Mouse (Mus musculus): ENCODE measurements around the gene Gpr39. TPM values are rescaled to one million over a fixed set of nuclear protein-coding genes. Genes with fewer than 3 reads are reported as not detected.

The Gpr39 gene
- total and polyA plus RNA-seq, 3 experiments: not detected

GRCm38 (mm10) chr1:125669035-125669434 lies 7.8 kb upstream of the Gpr39 start:
- TF ChIP-seq EP300 (IDR thresholded peaks at IDR 0.05; ENCODE audit: low read depth in 1 of 2, low read length in 2 of 2): no peak
- no peak for TF ChIP-seq HCFC1 (IDR thresholded peaks at IDR 0.05; ENCODE audit: low read depth, low read length)
- TF ChIP-seq MAFK (IDR thresholded peaks at IDR 0.05; ENCODE audit: borderline replicate concordance, low read depth, low read length): no peak
- no peak for TF ChIP-seq CHD1 (IDR thresholded peaks at IDR 0.05; ENCODE audit: low read depth, low read length)
- TF ChIP-seq CHD2 (IDR thresholded peaks at IDR 0.05; ENCODE audit: low read length): no peak
- TF ChIP-seq MEF2A (IDR thresholded peaks at IDR 0.05; ENCODE audit: extremely low read depth, insufficient replicate concordance, low read depth, low read length, poor library complexity, severe bottlenecking): no peak
- TF ChIP-seq E2F4 (IDR thresholded peaks at IDR 0.05; ENCODE audit: borderline replicate concordance, low read depth, low read length): no peak
- TF ChIP-seq GATA1 (IDR thresholded peaks at IDR 0.05; ENCODE audit: low read depth, low read length): no peak
- TF ChIP-seq ELF1 (IDR thresholded peaks at IDR 0.05; ENCODE audit: low read depth, low read length): no peak
- TF ChIP-seq ETS1 (IDR thresholded peaks at IDR 0.05; ENCODE audit: low read depth, low read length): no peak
- no peak for TF ChIP-seq MAX (IDR thresholded peaks at IDR 0.05; ENCODE audit: low read length)
- no peak for TF ChIP-seq MYB (IDR thresholded peaks at IDR 0.05; ENCODE audit: low read depth, low read length)
- TF ChIP-seq ZMIZ1 (IDR thresholded peaks at IDR 0.05; ENCODE audit: low read depth, low read length): no peak
- TF ChIP-seq MAZ (IDR thresholded peaks at IDR 0.05; ENCODE audit: low read depth, low read length): no peak
- no peak for TF ChIP-seq TAL1 (IDR thresholded peaks at IDR 0.05; ENCODE audit: low read length)
- no peak for TF ChIP-seq NRF1 (IDR thresholded peaks at IDR 0.05; ENCODE audit: insufficient read depth, low read depth, low read length, poor library complexity, severe bottlenecking)
- no peak for TF ChIP-seq UBTF (IDR thresholded peaks at IDR 0.05; ENCODE audit: borderline replicate concordance, insufficient read depth, low read depth, low read length)
- no peak for TF ChIP-seq ZKSCAN1 (IDR thresholded peaks at IDR 0.05; ENCODE audit: low read depth, low read length)
- Histone ChIP-seq H3K36me3 (ENCODE audit: control insufficient read depth in 1 of 2, insufficient read depth in 2 of 2, low read length in 2 of 2) (no peaks in the 10 kb centered on the region), H3K9me3 (replicated peaks; ENCODE audit: insufficient read depth, low read length) (no peaks in the 10 kb centered on the region), H3K4me1 (ENCODE audit: control insufficient read depth in 1 of 2, insufficient read depth in 2 of 2, low read length in 2 of 2) (no peaks in the 10 kb centered on the region), H3K27me3 (ENCODE audit: control insufficient read depth in 1 of 2, insufficient read depth in 2 of 2, low read length in 2 of 2) (no peaks in the 10 kb centered on the region), H3K9ac (ENCODE audit: control insufficient read depth, low read depth, low read length, poor library complexity, severe bottlenecking) (no peak overlapping the region), H3K27ac (ENCODE audit: control insufficient read depth, low read depth, low read length) (no peak overlapping the region), H3K4me3 (ENCODE audit: control insufficient read depth in 1 of 2, insufficient read depth in 1 of 2, low read depth in 2 of 2, low read length in 2 of 2) (no peak overlapping the region), H3K79me2 (ENCODE audit: control insufficient read depth, insufficient read depth, low read length, poor library complexity) (no peaks in the 10 kb centered on the region)
- DNase-seq (ENCODE audit: low read depth, low spot score): no peak

- Histone ChIP-seq H3K9me3 (replicated peaks; ENCODE audit: insufficient read depth, low read length) (no peaks in the 10 kb centered on the region), H3K27me3 (ENCODE audit: control insufficient read depth in 1 of 2, insufficient read depth in 2 of 2, low read length in 2 of 2) (no peaks in the 10 kb centered on the region), H3K9ac (ENCODE audit: control insufficient read depth, low read depth, low read length, poor library complexity, severe bottlenecking) (no peak overlapping the region), H3K36me3 (ENCODE audit: control insufficient read depth in 1 of 2, insufficient read depth in 2 of 2, low read length in 2 of 2) (no peaks in the 10 kb centered on the region), H3K27ac (ENCODE audit: control insufficient read depth, low read depth, low read length) (no peak overlapping the region), H3K4me3 (ENCODE audit: control insufficient read depth in 1 of 2, insufficient read depth in 1 of 2, low read depth in 2 of 2, low read length in 2 of 2) (no peak overlapping the region), H3K79me2 (ENCODE audit: control insufficient read depth, insufficient read depth, low read length, poor library complexity) (no peaks in the 10 kb centered on the region), H3K4me1 (ENCODE audit: control insufficient read depth in 1 of 2, insufficient read depth in 2 of 2, low read length in 2 of 2) (no peaks in the 10 kb centered on the region)
- TF ChIP-seq ZC3H11A (IDR thresholded peaks at IDR 0.05; ENCODE audit: low read depth, low read length) (no peak), MAFK (IDR thresholded peaks at IDR 0.05; ENCODE audit: borderline replicate concordance, low read depth, low read length) (no peak), MYB (IDR thresholded peaks at IDR 0.05; ENCODE audit: low read depth, low read length) (no peak), EP300 (IDR thresholded peaks at IDR 0.05; ENCODE audit: low read depth in 1 of 2, low read length in 2 of 2) (no peak), CHD2 (IDR thresholded peaks at IDR 0.05; ENCODE audit: low read length) (no peak), MAZ (IDR thresholded peaks at IDR 0.05; ENCODE audit: low read depth, low read length) (no peak), USF1 (IDR thresholded peaks at IDR 0.05; ENCODE audit: low read depth, low read length) (no peak), TBP (IDR thresholded peaks at IDR 0.05; ENCODE audit: low read depth, low read length) (no peak), GABPA (IDR thresholded peaks at IDR 0.05; ENCODE audit: low read depth, low read length) (no peak), KAT2A (conservative IDR thresholded peaks at IDR 0.05; ENCODE audit: low read depth, low read length) (no peak), RCOR1 (IDR thresholded peaks at IDR 0.05; ENCODE audit: low read depth, low read length) (no peak)
- DNase-seq (ENCODE audit: low read depth, low spot score): no peak
Observed at GRCm38 (mm10) chr1:125675186-125675585, 1.6 kb upstream of the Gpr39 start.

All from MEL (cell line).